Mouse (Mus musculus): ENCODE measurements at regions not wholly inside any gene's neighbourhood (a gene's known extent, or its start where the extent isn't known, plus 50 kb on each side); places are given as distances from the start of the nearest gene placed in this dataset.
A peak's percentile ranks its signal among the peaks of the same experiment; 100 is the strongest.

DNA sequence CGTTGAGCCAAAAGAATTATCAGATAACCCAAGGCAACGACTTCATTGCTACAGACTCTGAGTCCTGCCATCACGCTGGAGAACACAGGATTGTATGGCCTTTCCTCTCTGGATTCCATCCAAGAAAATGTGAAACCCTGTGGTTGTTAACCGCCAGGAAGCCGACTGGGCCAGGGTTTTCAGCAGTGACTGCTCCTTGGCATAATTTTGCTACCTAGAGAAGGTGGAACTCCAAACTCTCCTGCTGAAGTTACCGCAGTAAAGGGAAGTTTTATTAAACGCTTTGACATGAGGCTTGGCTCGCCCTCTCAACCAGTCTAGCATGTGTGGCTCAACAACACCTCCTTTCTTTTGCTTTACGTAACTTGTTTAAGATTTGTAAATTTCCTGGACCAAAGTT, 116.9 kb downstream of the Wif1 start:
- no peak for DNase-seq

DNA sequence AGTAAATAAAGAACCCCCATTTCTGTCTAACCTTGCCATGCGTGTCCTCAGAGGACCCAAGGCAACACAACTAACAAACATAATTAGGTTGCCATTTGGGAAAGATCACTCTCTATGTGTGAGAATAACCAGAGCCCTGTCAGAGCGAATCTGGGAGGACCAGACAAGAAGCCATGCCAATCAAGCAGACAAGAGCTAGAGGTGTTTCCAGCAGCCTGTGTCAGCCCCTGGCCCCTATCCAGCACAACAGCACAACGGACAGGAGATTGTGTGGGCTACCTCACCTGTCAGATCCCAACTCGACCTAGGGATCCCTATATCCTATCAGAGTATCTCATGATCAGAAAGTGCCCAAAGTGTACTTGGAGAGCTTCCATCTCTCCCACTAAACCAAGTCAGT, 119.9 kb downstream of the Wif1 start:
- no peak for DNase-seq

DNA sequence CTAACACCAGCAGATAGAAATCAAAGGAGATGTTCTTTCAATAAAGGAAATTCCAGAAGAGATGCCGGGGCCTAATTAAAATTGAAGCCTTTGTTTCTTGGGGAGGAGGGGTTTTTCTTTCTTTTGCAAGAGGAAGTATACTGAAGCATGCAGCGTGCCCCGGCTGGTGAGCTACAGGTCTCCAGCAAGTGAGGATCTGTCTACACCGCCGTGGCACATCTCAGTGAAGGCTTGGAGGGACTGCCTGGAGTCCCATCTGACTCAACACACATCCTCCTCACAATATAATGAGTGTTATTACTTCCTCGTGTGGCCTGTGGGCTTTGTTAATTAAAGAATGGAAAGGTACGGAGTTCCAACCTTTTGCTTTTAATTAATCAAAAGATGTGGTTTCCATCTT, 126.7 kb downstream of the Wif1 start:
- DNase-seq = no peak

DNA sequence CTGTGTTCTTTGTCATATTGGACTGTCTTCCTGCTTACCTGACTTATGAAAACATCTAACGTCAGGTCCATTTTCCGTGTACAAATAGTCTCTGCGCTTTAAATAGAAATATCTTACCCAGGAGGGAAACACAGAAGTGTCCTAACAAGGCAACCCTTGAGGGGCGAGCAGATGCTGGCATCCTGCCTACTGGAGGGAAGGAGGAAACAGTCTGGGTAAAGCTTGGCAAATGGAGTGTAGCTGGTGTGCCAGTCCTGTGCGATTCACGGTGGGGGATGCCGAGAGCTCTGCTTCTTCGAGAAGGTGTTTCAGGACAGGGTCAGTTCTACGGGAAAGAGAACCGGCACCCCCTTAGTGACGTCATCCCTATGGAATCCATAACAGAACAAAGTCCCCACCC, 127.4 kb downstream of the Wif1 start:
- DNase-seq = peak; percentile 25

DNA sequence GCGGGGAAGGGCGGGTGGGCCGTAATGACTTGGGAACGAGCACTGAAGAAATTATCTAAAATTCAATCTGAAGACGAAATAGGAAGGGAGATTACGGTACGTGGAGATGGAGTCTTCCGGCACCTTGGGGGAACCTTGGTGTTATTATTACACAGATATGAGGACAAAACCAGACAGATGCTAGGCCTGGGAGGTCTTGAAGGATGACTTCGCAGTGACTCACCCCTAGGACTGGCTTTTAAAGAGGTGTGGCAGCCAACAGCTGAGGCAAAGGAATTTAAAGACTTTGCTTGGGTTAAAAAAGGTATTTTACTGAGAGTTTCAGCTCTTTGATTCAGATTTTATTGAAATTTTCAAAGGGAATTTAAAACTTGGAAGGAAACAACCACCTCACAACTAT, 140.3 kb downstream of the Wif1 start:
- DNase-seq = no peak

DNA sequence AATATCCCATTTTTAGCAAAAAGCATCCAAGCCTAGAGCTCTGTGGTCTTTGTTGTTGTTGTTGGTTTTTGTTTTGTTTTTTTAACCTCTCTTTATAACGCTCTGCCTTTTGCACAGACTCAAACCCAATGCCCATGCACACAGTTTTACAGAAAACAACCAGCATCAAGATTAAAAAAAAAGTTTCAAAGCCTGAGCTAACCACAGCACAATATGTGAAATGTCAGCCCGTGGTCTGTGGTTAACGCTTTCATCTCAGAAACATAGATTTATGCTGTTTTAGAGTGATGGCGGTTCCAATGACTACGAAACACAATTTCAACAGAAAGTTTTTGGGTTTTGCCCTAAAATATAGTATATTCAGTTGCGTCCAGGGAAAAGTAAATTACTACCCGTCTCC, 155.4 kb downstream of the Wif1 start:
- no peak for DNase-seq

DNA sequence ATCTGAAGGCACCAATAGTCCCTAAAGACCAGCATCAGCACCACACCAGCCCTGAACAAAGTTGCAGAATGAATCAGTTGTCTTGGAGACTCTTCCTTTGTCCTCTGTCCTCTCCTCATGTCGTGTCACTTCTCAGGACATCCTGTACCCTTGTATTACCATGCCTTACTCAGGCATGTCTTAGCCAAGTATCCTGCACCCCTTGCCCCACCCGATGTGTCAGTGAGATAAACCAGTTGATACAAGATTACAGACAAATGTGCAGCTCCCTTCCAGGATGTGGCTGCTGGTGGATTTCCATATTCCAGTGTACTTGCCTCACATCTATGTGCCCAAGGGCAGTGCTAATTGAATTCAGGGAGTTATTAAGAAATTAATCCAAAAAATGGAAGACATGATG, 151.8 kb downstream of the Tbc1d30 start:
- no peak for DNase-seq

DNA sequence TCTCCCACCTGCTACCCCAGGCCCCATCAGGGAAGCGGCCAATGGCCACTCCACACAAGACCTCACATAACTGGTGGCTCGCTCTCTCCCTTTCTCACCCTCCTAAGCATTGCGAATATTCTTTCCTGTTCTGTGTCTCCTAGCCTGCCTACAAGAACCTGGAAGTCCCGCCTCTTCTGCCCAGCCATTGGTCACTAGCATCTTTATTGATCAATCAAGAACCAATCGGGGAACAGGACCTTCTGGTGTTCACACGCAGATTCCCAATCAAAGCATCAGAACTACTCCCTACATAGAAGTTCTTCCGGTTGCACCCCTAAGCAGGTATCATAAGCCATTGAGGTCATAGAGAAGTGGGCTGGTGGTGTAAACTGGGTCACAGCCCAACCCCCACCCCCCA, 148.5 kb downstream of the Tbc1d30 start:
- no peak for DNase-seq

DNA sequence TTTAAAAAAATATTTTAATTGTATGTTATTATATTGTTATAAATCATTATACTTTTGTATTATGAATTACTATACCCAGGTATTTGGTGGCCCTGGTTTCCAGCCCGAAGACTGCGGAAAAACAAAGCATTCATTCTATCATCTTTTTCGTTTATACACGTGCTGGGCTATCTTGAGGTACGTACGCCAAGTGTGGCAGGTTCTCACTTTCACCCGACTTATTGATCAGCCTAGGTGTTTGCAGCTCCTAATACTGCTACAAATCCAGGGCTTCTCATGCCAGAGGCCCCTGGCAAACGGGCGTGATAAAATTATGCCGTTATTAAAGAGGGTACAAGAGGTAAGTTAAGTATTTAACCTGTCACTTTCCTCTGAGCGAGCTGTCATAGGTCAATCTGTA, 145.5 kb downstream of the Tbc1d30 start:
- no peak for DNase-seq

DNA sequence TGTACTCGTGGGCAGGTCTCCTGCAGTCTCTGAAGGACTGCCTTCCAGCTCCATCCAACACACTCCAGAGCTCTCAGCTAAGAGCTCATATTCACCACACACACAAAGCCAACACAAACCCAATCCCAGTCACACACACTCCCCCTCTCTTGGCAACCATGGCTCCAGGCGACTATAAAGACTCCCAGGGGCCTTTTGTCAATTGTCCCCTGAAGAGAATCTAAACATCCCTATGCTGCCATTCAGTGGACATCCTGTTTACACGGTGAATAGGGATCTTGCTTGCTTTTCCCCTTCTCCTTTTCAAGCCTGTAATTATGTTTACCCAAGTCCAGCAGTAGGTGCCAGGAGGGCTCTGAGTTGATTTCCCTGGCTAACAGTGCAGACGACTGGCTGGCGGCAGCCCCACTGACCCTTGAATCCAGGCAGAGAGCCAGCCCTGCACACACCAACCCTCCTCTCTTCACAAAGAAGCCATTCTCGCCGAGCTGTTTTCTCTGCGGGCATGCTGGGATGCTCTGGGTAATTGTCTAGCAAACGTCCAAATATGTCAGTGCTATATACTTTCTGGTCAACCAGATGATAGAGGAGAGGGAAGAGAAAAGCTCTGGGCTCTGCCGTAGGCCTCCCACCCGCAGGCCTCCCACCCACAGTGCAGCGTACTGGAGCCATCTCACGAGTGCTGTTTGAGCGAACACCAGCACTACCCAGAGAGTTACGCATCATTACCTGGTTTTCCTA, 144.9 kb downstream of the Tbc1d30 start:
- DNase-seq = peak; percentile 53

DNA sequence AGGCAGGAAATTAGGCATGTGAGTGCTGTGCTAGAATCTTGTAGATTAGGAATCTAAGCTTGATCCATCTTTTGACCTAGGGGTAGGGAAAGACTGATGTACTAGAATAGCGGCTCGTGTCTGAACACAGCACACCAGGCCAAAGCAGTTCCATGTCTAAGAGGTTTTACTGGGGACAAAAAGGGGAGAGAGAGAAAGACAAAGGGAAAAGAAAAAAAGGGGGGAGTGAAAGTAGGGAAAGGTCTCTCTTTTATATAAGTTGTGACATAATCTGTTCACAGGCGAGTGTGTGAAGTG, 144.4 kb downstream of the Tbc1d30 start:
- no peak for DNase-seq
